7 mouse cellular contexts compared by ENCODE assay signal in the genomic region with DNA sequence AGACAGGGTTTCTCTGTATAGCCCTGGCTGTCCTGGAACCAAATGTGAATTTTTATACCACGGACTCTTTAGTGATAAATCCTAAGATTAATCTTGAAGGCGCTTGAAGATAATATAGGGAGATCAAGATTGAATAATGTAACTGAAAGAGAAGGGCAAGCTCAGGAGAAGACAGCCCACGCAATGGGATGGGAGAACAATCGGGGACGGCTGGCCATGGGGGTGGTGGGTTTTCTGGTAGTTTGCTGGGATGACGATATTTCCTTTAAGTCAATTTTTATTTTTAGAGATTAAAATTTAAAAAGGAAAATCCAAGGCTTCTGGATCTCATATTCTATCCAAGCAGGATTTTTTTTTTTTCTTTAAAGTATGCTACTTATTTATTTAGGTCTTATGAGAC. TPM values are rescaled to one million over a fixed set of nuclear protein-coding genes. Genes with fewer than 3 reads are reported as not detected.
DNase-seq lines count a peak whose midpoint lies in the region; ATAC-seq lines count a peak whose summit lies in the region.

No protein-coding gene starts in this region.

- peaks cover 2% of the 10 kb centered on the region; the same call in 1 of the 2 replicates for H3K4me1 ChIP-seq in lung, embryonic 16.5 days (replicated peaks; ENCODE audit: control insufficient read depth, insufficient read depth, low read length)
- peaks cover 16% of the 10 kb centered on the region for H3K4me1 ChIP-seq in forebrain, embryonic 13.5 days
- H3K4me1 ChIP-seq in liver, embryonic 12.5 days = peaks cover 67% of the 10 kb centered on the region
- peaks cover 15% of the 10 kb centered on the region for H3K4me1 ChIP-seq in stomach, embryonic 16.5 days (ENCODE audit: control insufficient read depth, insufficient read depth, low read length)

- WGBS in lung, embryonic 16.5 days = 45% methylated on average over 6 of the region's 6 CpGs
- 58% methylated on average over 6 of the region's 6 CpGs for WGBS in forebrain, embryonic 13.5 days
- 49% methylated on average over 6 of the region's 6 CpGs for WGBS in liver, embryonic 12.5 days (ENCODE audit: insufficient replicate concordance)
- 21% methylated on average over 6 of the region's 6 CpGs for WGBS in stomach, embryonic 16.5 days

- H3K4me2 ChIP-seq in lung, embryonic 16.5 days (ENCODE audit: low read depth, low read length) = peak overlapping the region; percentile 88
- H3K4me2 ChIP-seq in forebrain, embryonic 13.5 days = peak overlapping the region; percentile 77
- peak overlapping the region; percentile 87 for H3K4me2 ChIP-seq in liver, embryonic 12.5 days
- H3K4me2 ChIP-seq in stomach, embryonic 16.5 days (ENCODE audit: low read depth, low read length) = peak overlapping the region; percentile 97

- no peaks in the 10 kb centered on the region for H3K27me3 ChIP-seq in lung, embryonic 16.5 days (ENCODE audit: control insufficient read depth, insufficient read depth, low read depth, low read length)
- no peaks in the 10 kb centered on the region for H3K27me3 ChIP-seq in forebrain, embryonic 13.5 days
- H3K27me3 ChIP-seq in liver, embryonic 12.5 days (replicated peaks) = no peaks in the 10 kb centered on the region
- no peaks in the 10 kb centered on the region for H3K27me3 ChIP-seq in stomach, embryonic 16.5 days (ENCODE audit: control insufficient read depth, insufficient read depth, low read length)

- H3K27ac ChIP-seq in lung, embryonic 16.5 days (ENCODE audit: low read length) = no peak overlapping the region
- H3K27ac ChIP-seq in forebrain, embryonic 13.5 days = no peak overlapping the region
- H3K27ac ChIP-seq in liver, embryonic 12.5 days = peak overlapping the region; percentile 91
- H3K27ac ChIP-seq in stomach, embryonic 16.5 days (ENCODE audit: low read length) = peak overlapping the region; percentile 52

- peak overlapping the region; percentile 70 for H3K9ac ChIP-seq in lung, embryonic 16.5 days (ENCODE audit: low read length)
- H3K9ac ChIP-seq in forebrain, embryonic 13.5 days = peak overlapping the region; percentile 71
- peak overlapping the region; percentile 80 for H3K9ac ChIP-seq in liver, embryonic 12.5 days
- peak overlapping the region; percentile 83 for H3K9ac ChIP-seq in stomach, embryonic 16.5 days (ENCODE audit: low read length)

- DNase-seq in lung, postnatal 36 days = no peak
- DNase-seq in embryo, embryonic 9.5 days (ENCODE audit: extremely low spot score) = no peak
- no peak for DNase-seq in c-Kit-positive CD71-positive TER-119-positive erythroid progenitor cells, embryonic 14.5 days (ENCODE audit: low spot score)

- H3K9me3 ChIP-seq in lung, embryonic 16.5 days (ENCODE audit: control insufficient read depth, low read length) = no peaks in the 10 kb centered on the region
- no peaks in the 10 kb centered on the region for H3K9me3 ChIP-seq in forebrain, embryonic 13.5 days (replicated peaks)
- H3K9me3 ChIP-seq in liver, embryonic 12.5 days (replicated peaks) = no peaks in the 10 kb centered on the region
- H3K9me3 ChIP-seq in stomach, embryonic 16.5 days (replicated peaks; ENCODE audit: control insufficient read depth, low read length) = no peaks in the 10 kb centered on the region

- 0 out of 2 replicates have a peak, but pooled peaks have one; percentile 2 for ATAC-seq in lung, embryonic 16.5 days (ENCODE audit: low read depth)
- peak; percentile 9; the same call in 1 of the 2 replicates for ATAC-seq in forebrain, embryonic 13.5 days
- no peak for ATAC-seq in liver, embryonic 12.5 days
- no peak for ATAC-seq in stomach, embryonic 16.5 days (ENCODE audit: insufficient read depth, low FRiP score)

- peak overlapping the region; percentile 57 for H3K4me3 ChIP-seq in lung, embryonic 16.5 days (ENCODE audit: low read length)
- H3K4me3 ChIP-seq in forebrain, embryonic 13.5 days = peak overlapping the region; percentile 48
- H3K4me3 ChIP-seq in liver, embryonic 12.5 days = peak overlapping the region; percentile 65
- peak overlapping the region; percentile 63 for H3K4me3 ChIP-seq in stomach, embryonic 16.5 days (replicated peaks; ENCODE audit: low read length)

- H3K36me3 ChIP-seq in lung, embryonic 16.5 days (ENCODE audit: control insufficient read depth, insufficient read depth, low read length) = no peaks in the 10 kb centered on the region; the same call in 1 of the 2 replicates
- peaks cover 24% of the 10 kb centered on the region for H3K36me3 ChIP-seq in forebrain, embryonic 13.5 days (ENCODE audit: poor library complexity, severe bottlenecking)
- peaks cover 17% of the 10 kb centered on the region; the same call in 1 of the 2 replicates for H3K36me3 ChIP-seq in liver, embryonic 12.5 days
- H3K36me3 ChIP-seq in stomach, embryonic 16.5 days (ENCODE audit: control insufficient read depth, insufficient read depth, low read length) = no peaks in the 10 kb centered on the region

RNA-seq across cellular contexts. Expression of a gene that starts 10.0 kb away (rescaled TPM):
- polyA plus RNA-seq in lung, embryonic 16.5 days (2015; fragmentation: Nextera tagmentation; extraction: Ambion mirVana) = 85.6 and 95.6 TPM in 2 replicates
- polyA plus RNA-seq in forebrain, embryonic 13.5 days (2015; fragmentation: Nextera tagmentation; extraction: Ambion mirVana) = 68.2 and 72.8 TPM in 2 replicates
- 46.6 and 49.1 TPM in 2 replicates for polyA plus RNA-seq in liver, embryonic 12.5 days (2016; fragmentation: Nextera tagmentation; extraction: Ambion mirVana)
- polyA plus RNA-seq in stomach, embryonic 16.5 days (2015; fragmentation: Nextera tagmentation; extraction: Ambion mirVana) = 93.5 and 107 TPM in 2 replicates

RNA-seq across cellular contexts. Expression of a gene that starts 10.0 kb away (rescaled TPM):
- polyA plus RNA-seq in lung, embryonic 16.5 days (2015; fragmentation: Nextera tagmentation; extraction: Ambion mirVana) = 22.8 and 24.9 TPM in 2 replicates
- 35.1 and 36.5 TPM in 2 replicates for polyA plus RNA-seq in forebrain, embryonic 13.5 days (2015; fragmentation: Nextera tagmentation; extraction: Ambion mirVana)
- 26.3 and 27.5 TPM in 2 replicates for polyA plus RNA-seq in liver, embryonic 12.5 days (2016; fragmentation: Nextera tagmentation; extraction: Ambion mirVana)
- 23.0 and 25.6 TPM in 2 replicates for polyA plus RNA-seq in stomach, embryonic 16.5 days (2015; fragmentation: Nextera tagmentation; extraction: Ambion mirVana)

RNA-seq across cellular contexts. Expression of a gene that starts 20.0 kb away (rescaled TPM):
- 0.72 and 1.1 TPM in 2 replicates for polyA plus RNA-seq in lung, embryonic 16.5 days (2015; fragmentation: Nextera tagmentation; extraction: Ambion mirVana)
- polyA plus RNA-seq in forebrain, embryonic 13.5 days (2015; fragmentation: Nextera tagmentation; extraction: Ambion mirVana) = 0.50 and 0.56 TPM in 2 replicates
- polyA plus RNA-seq in liver, embryonic 12.5 days (2016; fragmentation: Nextera tagmentation; extraction: Ambion mirVana) = 0.17 and 0.23 TPM in 2 replicates
- 0.35 and 0.79 TPM in 2 replicates for polyA plus RNA-seq in stomach, embryonic 16.5 days (2015; fragmentation: Nextera tagmentation; extraction: Ambion mirVana)

RNA-seq across cellular contexts. Expression of a gene that starts 43.9 kb away (rescaled TPM):
- 13.0 and 13.6 TPM in 2 replicates for polyA plus RNA-seq in lung, embryonic 16.5 days (2015; fragmentation: Nextera tagmentation; extraction: Ambion mirVana)
- polyA plus RNA-seq in forebrain, embryonic 13.5 days (2015; fragmentation: Nextera tagmentation; extraction: Ambion mirVana) = 1.5 and 1.8 TPM in 2 replicates
- polyA plus RNA-seq in liver, embryonic 12.5 days (2016; fragmentation: Nextera tagmentation; extraction: Ambion mirVana) = 0.91 and 1.2 TPM in 2 replicates
- 3.7 and 4.0 TPM in 2 replicates for polyA plus RNA-seq in stomach, embryonic 16.5 days (2015; fragmentation: Nextera tagmentation; extraction: Ambion mirVana)

RNA-seq across cellular contexts. Expression of a gene that starts 48.3 kb away (rescaled TPM):
- polyA plus RNA-seq in lung, embryonic 16.5 days (2015; fragmentation: Nextera tagmentation; extraction: Ambion mirVana) = 89.4 and 93.0 TPM in 2 replicates
- polyA plus RNA-seq in forebrain, embryonic 13.5 days (2015; fragmentation: Nextera tagmentation; extraction: Ambion mirVana) = 75.2 and 82.2 TPM in 2 replicates
- polyA plus RNA-seq in liver, embryonic 12.5 days (2016; fragmentation: Nextera tagmentation; extraction: Ambion mirVana) = 45.0 and 45.2 TPM in 2 replicates
- polyA plus RNA-seq in stomach, embryonic 16.5 days (2015; fragmentation: Nextera tagmentation; extraction: Ambion mirVana) = 79.0 and 84.6 TPM in 2 replicates

Comparison
In these comparisons a context has a peak if more than half of its experiments do, and no peak if none do; other contexts are left out.
1. ATAC-seq: peak in lung, embryonic 16.5 days (single experiment) and forebrain, embryonic 13.5 days (single experiment); none in liver, embryonic 12.5 days (single experiment) and stomach, embryonic 16.5 days (single experiment).
2. H3K27ac ChIP-seq: peak in liver, embryonic 12.5 days (single experiment) and stomach, embryonic 16.5 days (single experiment); none in lung, embryonic 16.5 days (single experiment) and forebrain, embryonic 13.5 days (single experiment).
3. Peak in every context shown above with its lines, with median percentiles within 50 percentile points of each other: H3K4me2 ChIP-seq, H3K4me3 ChIP-seq and H3K9ac ChIP-seq.